Mouse (Mus musculus) MEL (cell line): ENCODE results near the gene Gnaq.

Experiments
- EP300 ChIP-seq, 2 experiments: IDR thresholded peaks; 2 replicates each; pipeline ENCODE4 v1.6.1; 2011; ENCODE audit warnings: improper control_type of control experiment in 2 of 2, low read length in 2 of 2, low read depth in 1 of 2, mild to moderate bottlenecking in 1 of 2
- NRF1 ChIP-seq: IDR thresholded peaks from 2 replicates; pipeline ENCODE4 v1.6.1; 2014; ENCODE audit warnings: low read depth, mild to moderate bottlenecking, inconsistent platforms, low read length, improper control_type of control experiment, moderate library complexity; ENCODE audit not compliant: poor library complexity, insufficient read depth, severe bottlenecking

GRCm38 (mm10) chr19:16371680-16372079 lies 239.0 kb downstream of the Gnaq start:
- TF ChIP-seq EP300 (IDR thresholded peaks at IDR 0.05; ENCODE audit: low read depth in 1 of 2, low read length in 2 of 2) (no peak), NRF1 (no peak)
